Mouse (Mus musculus) adrenal gland, postnatal 10 days (tissue): Measurements from ENCODE around the gene Stam. TPM values are rescaled to one million over a fixed set of nuclear protein-coding genes. Genes with fewer than 3 reads are reported as not detected.
"Not testable (repeated sequence)": the region's sequence is repeated elsewhere in the genome, so short reads cannot be mapped to it uniquely, and the experiment has no call there.

ENCODE experiments used
- DNase-seq: peaks from one replicate; pipeline ENCODE4 v3.0.0; 2021; ENCODE audit warnings: mixed read lengths
- total RNA-seq, 2 experiments: library from RNA; stranded (reverse); gene quantifications; 2 replicates each; pipeline ENCODE4 v1.2.3; 2021

Stam gene
- total RNA-seq, 2 experiments from 2014 or later: 41.6 to 44.3 TPM

GRCm38 (mm10) chr2:14192046-14192445 lies 118.1 kb downstream of the Stam start:
- no peak for DNase-seq

GRCm38 (mm10) chr2:14198325-14198903 lies 124.5 kb downstream of the Stam start:
- not testable (repeated sequence) for DNase-seq

Other genes with a start within 250 kb of the Stam start
- gene Hacd1, start 18.0 kb upstream of the Stam start, total RNA-seq: 10 to 100 TPM; 55.1 to 62.3 TPM
- under 1 TPM; 0.12 to 0.18 TPM for gene Tmem236, start 100.4 kb downstream of the Stam start, total RNA-seq
- 10 to 100 TPM; 24.8 to 31.3 TPM for gene Mrc1, start 155.3 kb downstream of the Stam start, total RNA-seq